Mouse (Mus musculus) kidney, postnatal 10 days (tissue): Measurements from ENCODE around the gene Slc38a6.

Experiments
- DNase-seq: peaks from one replicate; pipeline ENCODE4 v3.0.0; 2021; ENCODE audit warnings: mixed read lengths

Slc38a6 gene

DNA sequence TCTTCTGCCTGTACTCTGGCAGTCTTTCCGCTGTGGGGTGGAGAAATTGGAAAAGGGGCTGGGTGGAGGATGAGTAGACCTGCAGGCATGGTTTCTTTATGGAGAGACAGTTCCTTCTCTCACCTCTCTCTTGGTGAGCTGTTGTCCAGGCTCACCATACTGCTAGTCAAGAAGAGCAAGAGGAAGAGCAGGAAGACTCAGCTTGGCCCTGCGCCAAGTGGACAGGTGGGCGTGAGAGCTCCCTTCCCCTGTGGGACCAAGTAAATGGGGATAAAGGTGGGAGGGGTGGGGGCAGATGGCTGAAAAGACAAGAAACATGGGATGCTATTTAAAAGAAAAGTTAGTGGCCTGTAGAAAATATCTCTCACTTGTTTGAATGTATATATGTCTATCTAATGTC, 71.2 kb downstream of the Slc38a6 start:
- DNase-seq, result no peak

DNA sequence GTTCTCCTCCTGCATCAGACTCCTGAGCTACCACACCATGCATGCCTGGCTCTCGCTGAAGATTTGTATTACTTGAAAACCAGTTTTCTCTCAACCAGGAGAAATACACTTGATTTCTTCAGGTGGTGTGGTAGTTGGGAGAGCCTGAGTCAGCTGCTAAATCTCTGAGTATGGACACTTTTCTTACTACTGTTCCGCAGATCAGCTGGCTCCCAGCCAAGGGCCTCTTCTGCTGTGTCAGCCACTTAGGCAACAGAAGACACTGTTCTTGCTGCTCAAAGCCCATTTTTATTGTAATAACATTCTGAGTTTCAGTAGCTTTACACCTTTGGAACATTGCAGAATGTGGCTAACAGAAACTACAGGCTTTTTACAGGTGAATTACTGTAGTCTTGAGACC, 72.1 kb downstream of the Slc38a6 start:
- peak; percentile 89 for DNase-seq

DNA sequence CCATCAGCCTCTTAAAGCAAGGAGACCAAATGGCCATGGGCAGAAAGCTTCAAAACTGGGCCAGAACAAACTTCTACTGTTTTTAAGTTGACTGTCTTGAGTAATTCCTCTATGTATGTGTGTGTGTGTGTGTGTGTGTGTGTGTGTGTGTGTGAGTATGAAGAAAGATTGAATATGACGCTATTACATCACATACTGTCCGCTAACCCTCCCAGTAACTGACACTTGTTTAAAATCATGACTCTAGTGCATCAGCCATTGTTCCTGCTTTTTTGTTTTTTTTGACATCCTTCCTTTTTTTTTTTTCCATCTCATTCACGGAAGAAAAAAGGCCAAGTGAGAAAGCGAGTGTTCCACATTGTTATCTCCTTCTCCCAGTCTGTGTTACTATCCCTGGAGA, 72.9 kb downstream of the Slc38a6 start:
- no peak for DNase-seq

DNA sequence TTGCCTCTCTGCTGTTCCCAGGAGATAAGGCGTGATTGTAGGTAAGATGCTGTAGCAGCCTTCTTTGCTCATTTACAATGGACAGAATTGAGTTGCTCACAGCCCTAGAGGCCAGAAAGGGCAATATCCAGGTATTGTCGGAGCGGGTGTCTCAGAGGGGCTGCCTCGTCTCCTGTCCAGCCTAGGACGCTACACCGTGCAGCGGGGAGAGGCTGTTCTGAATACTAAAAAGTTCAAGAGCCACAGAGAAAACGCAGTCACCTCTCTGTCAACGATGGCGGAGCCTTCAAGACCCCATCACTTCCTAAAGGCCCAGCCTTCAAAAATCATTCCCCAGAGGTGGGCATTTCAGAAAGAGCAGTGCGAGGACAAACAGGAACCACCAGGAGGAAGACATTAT, 74.6 kb downstream of the Slc38a6 start:
- no peak for DNase-seq

DNA sequence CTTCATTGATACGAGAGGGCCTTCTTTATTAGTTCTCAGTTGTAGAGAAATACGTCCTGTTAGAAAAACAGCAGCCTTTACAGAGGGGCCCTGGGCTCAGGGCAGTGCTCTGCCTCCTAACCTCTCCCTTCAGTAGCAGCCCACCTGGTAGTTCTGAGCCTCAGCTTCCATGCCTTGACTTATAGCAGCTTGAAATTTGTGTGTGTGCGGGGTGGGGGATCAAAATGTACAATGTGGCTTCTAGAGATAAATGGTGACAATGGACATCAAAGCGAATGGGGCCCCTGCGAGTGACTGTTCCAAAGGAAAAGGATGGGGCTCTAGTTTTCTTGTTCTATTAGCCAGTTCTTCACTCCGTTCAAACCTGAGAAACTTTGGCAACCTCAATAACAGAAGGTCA, 76.8 kb downstream of the Slc38a6 start:
- no peak for DNase-seq

DNA sequence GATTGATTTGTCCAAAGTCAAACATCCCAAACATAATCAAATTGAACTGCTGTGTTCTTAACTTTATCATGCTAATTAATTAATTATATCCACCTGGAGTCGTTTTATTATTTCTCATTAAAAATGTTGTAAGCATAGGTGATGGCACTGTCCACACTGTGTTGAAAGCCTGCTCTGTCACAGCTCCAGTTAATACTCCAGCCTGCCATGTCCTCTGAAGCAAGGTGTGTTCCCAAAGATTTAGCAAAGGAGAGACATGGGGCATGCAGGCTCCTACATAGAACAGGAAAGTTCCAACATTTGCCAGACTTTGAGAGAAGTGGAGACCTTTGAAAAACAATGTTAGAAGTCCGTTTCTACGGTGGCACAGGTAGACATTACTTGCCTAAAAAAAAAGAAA, 77.4 kb downstream of the Slc38a6 start:
- DNase-seq, result no peak

DNA sequence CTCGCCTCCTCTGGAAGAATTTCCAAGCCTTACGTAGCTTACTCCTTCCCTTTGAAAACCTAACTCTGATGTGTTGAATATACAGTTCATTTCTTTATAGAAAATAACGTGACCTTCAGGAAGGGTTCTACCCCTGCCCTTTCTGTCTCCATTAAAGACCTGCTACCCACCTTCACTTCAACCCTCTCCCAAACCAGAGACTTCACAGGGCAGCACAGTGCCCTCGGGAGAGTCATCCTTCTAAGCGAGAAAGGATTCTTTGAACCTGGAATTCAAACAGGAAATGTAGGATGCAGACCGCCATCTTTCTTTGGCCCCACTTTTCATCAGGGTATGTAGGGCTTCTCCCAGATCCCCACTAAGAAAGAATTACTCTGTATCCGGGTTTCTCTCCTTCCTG, 80.0 kb downstream of the Slc38a6 start:
- DNase-seq, result no peak

DNA sequence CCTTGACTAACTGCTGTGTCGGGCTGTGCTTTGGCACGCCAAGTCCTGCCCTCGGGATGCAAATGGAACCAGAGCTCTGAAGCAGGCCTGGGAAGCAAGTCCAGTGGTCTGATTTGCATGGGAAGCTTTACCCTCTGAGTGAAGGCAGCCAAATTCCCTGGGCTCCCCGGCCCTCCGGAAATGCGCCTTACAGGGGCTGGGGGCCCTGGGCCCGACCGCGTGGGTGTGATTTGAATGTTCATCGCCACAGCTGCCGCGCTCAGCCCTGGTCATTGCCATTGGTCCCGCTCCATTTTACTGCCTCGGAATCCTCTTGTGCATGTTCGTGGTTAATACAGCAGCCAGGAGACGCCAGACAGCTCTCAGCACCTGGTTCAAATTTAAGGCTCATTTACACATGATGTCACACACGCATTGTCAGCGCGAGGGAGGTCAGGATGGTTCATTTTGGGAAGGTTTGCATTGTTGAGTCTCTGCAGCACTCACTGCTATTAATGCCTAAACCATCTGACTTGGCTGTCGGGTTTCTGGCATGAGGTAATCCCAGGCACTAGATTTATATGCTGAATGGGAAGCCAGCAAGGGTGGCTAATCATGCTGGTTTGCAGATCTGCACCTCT, 81.0 kb downstream of the Slc38a6 start:
- no peak for DNase-seq

DNA sequence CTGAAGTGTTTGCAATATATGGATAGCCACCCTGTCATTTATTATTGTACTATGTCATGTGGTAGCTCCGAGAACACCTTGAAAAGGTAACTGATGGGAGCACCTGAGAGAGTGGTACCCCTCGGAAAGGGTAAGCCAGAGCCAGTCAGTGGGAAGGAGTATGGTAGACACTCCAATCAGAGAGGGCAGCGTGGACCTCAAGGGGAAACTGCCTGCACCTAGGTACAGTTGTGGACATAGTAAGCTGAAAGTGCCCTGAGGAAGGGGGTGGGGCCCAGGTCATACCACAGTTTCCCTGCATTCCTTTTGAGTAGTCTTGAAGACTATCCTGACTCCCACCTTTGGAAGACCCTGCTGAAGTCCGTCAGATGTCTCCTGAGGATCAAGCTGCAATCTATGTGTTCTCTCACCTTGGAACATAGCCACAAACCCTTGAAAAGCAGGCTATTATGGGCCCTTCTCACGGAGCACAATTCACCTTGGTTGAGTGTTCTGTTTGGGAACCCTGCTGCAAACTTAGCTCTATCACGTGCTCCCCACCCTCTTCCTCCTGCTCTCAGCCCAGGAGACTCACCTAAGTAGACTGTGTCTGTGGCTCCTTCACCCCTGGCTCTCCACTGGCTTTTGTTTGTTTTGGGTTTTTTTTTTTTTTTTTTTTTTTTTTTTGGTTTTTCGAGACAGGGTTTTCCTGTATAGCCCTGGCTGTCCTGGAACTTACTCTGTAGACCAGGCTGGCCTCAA, 82.5 kb downstream of the Slc38a6 start:
- no peak for DNase-seq

DNA sequence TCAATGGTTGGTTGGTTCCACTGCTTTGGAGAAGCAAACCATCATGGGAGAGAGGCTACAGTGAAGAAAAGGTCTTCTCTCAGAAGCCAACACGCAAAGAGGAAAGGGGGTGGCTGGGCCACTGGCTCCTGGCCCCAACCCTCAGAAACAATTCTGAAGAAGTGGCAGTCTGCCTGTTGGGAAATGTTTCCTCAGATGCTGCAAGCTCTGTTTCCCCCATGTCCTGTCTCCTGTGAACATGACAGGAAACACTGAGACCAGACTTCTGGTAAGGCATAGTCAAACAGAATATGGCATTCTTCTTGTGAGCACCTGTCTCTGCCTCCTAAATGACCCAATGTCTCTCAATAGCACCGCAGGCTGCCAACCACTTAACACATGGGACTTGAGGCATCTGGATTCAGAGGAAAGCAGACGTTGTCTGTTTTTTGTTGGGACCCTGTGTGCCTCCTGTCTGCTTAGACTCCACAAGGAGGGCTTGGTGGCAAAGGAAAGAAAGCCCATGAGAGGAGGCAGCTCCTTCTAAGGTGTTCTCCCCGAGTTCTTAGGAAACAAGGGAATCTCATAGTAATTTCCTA, 83.9 kb downstream of the Slc38a6 start:
- DNase-seq, result no peak

DNA sequence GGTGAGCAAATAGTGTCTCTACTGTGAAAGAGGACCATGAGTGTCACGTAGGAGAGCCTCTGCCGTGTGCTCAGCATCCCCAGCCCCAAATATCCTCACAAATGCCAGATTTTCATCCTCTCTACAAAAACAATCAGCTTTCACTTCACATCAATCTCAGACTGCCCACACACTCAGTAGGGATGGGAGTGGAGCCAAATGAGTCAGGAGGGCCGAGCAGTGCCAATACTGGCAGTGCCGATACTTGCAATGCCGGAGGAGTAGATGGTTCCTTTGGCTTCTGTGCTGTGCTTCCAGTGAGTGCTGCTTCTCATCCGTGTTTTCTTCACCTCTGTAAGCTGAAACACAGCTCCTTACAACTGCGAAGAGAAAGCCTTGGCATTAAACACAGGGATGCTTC, 84.6 kb downstream of the Slc38a6 start:
- DNase-seq, result no peak

DNA sequence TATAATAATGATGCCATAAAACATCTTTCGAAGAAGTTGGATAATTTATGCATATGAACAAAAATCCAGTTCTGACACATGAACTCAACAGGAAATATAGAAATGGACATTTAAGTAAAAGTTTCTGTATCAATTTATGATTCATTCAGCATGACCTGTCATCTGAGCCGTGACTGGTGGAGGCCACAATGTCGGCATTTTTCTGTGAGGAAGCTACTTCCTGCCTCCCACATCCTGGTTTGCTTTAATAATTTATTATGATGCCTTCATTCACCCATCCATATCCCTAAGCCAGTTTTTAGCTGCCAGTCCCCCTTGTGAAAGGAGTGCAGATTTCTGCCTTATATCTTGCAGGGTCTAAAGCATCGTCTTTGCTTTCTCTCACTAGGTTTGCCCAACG, 91.4 kb downstream of the Slc38a6 start:
- no peak for DNase-seq

DNA sequence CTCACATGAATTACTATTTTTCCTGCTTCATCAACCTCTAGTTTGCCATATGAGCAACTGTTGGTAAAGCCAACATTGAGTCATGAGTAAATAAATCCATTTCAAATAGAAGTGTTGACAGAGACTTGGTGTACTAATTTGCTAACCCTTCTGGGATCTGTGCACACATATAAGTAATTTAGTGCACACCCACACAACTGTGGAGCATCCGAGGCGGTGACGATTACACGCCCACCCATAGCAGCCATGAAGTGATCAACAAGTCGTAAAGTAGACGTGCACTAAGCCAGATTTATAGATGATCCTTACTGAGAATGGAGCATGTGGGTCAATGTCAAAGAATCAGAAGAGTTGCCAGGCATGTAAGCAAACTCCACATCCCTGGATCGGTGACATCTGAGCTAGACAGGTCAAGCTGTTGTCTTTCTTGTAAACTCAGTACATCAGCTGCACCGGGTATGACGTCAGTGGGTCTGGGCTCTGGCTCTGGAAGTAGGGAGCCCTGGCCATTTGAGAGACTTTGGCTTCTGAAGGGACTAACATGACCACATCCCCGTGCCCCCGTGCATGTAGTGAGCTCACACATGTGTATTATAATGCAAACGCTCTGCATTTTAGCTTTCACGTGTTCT, 92.3 kb downstream of the Slc38a6 start:
- no peak for DNase-seq

DNA sequence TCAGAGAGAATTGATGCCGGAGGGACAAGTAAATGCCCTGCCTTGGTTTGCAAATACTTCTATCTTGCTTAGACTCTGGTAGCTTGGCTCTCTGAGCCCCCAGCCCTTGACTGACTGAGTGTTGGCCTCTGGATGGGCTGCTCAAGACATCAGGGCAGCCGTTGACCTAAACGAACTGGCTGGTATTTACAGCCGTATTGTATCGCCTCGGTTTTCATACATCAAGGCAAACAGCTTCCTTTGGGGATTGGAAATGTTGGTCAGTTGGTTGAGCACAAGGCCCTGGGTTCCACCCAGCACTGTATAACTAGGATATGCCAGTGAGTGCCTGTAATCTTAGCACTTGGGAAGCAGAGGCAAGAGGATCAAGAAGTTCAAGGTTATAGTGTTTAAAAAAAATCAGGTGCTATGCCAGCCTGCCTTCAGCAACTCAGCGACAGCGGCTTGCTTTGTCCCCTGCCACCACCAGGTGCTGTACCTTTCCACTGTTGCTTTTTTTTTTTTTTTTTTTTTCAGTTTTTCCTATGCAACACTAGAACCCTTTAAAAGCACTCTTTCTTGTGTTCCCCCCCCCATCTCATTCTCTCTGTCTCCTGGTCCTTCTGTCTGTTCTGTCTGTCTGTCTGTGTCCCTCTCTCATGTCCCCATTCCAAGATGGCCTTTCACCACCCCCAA, 94.2 kb downstream of the Slc38a6 start:
- no peak for DNase-seq

DNA sequence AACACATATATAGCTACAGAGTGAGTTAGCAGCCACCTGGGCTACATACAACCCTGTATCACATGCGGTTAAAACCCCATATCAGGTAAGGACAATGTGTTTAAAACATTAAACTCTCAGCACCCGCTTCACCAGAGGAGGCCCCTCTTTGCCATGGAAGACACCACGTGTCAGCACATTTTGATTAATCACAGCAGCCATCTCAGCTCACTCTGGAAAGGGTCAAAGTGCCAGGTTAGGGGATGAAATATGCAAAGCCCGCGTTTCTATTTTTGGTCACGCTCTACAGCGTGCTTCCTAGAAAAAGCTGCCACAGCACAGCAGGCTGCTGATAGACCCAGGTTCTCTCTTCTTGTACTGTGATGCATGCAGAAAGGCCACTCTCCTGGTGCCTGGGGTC, 94.9 kb downstream of the Slc38a6 start:
- DNase-seq, result peak; percentile 33

DNA sequence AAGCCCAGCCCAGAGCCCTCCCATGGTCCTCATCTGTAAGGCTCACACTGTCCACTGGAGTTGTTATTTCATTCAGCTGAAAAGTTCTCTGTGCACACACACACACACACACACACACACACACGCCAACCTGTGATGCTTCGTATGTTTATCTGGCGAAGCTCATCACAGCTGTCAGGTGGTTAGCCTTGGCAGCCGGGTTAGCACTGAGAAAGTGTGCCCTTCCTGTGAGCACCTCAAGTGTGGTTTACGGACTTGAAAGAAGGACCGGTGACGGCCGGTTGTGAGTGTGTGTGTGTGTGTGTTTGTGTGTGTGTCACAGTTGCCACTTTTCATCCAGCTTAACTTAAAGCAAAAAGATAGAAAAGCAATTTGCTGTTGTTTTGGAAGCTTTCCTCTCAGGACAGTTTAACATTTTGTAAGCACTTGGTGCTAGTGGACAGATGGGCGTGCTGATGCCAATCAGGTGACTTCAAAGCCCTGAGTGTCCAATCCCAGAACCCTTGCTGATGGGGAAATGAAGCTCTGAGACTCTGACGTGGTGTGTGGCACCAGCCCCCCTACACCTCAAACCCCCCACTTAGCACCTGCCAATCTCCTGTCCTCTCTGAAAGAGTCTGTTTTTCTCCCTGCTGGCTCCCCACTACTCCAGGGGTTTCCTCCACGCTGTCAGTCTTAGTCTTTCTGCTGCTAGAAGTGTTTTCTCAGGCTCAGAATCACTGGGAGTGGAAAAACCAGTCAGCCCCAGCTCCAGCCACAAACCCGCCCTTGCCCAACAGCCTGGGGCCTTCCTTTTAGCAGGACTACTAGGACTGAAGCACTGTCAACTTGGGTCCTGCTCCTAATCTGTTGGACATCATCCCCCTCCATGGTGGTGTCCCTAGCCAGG, 96.0 kb downstream of the Slc38a6 start:
- no peak for DNase-seq

DNA sequence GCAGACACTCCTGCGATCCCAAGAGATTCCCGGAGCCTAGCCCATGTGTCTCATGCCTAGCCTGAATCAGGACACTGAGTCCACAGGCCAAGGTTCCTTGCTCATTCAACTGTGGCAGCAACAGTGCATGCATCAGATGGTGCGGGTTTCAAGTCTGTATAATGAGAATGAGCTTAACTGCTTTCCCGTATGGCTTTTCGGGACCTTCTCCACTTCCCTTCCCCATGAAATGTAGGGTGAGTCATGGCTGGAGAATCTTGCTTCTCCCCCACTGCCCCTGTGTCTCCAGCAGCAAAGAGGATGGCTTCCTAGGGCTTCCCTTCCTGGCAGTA, 96.6 kb downstream of the Slc38a6 start:
- DNase-seq, result no peak

DNA sequence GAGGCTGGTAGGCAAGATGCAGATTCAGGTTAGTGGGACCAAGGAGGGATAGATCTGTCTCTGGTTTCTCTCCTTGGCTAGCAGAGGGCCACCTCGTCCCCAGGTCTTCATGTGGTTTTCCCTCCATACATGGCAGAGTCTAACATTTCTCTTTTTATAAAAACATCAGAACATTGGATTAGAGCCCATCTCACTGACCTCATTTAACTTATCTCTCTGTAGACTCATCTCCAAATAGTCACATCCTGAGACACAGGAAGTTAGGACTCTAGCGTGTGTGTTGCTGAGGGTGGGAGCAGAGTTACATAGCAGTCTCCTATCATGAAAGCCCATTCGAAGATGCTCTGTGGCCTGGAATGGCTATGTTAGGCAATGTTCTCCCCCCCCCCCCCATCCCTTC, 97.3 kb downstream of the Slc38a6 start:
- no peak for DNase-seq

DNA sequence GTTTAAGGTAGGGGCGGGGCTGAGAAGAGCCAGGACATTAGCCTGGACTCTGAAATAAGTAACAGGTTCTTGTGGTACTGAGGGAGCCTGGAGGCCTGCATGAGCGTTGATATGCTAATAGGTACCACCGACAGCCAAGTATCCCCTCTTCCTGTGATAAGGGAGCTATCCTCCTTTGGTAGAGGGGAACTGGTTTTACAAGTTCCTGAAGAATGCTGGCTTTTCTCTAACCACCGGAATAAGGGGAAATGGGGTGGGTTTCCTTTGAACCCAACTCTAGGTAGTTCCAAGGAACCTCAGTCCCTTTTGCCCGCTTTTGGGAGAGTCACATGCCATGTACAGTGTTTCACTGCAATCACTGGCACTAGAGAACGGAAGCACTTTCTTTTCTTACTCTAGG, 98.2 kb downstream of the Slc38a6 start:
- no peak for DNase-seq

DNA sequence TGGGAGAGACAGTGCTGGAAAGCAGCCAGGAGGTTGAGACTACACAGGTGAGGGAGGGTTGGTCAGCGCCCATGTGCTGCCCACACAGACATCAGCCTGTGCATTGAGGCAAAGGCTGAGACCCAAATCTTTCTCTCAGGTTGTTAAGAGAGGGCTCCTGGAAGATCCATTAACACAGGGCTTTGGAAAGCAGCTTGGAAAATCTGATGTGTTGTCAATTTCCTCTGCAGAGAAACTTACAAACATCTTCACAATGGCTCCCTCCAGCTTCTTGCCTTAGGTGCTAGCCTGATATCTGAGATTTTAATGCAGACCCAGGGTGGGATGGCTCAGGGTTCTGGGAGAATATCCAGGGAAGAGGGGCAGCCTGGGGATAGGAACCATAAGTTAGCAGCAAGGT, 105.9 kb downstream of the Slc38a6 start:
- DNase-seq, result no peak

DNA sequence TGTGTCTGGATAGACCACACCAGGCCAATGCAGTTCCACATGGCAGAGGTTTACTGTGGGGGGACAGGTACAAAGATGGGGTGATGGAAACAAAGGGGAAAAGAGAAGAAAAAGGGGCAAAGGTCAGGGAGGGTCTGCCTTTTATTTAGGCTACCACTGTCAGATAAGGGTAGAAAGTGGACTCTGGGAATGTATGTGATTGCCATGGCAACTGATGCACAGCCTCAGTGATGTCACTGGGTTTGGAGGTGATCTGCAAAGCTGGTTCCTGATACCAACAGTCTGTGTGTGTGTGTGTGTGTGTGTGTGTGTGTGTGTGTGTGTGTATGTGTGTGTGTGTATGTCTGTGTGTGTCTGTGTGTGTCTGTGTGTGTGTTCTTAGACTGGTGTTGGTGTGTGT, 106.4 kb downstream of the Slc38a6 start:
- no peak for DNase-seq

DNA sequence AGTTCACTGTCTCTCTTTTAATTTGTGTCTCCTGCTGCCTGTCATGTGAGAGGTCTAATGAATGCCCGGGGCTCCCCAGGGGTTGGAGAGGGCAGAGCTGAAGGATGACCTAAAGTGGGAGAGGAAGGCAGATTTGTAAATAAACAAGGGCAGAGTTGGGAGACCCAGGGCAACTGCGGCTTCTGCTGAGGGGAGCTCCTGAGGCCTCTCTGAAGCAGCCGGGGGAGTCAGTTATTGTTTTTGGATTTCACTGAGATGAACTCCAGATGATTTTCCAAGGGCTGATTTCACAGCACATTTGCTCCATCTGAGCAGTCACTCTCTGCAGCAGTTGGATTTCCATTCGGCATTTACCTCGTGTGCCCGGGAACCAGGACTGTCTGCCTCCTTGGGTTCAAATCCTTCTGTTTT, 107.3 kb downstream of the Slc38a6 start:
- DNase-seq, result peak; percentile 28

DNA sequence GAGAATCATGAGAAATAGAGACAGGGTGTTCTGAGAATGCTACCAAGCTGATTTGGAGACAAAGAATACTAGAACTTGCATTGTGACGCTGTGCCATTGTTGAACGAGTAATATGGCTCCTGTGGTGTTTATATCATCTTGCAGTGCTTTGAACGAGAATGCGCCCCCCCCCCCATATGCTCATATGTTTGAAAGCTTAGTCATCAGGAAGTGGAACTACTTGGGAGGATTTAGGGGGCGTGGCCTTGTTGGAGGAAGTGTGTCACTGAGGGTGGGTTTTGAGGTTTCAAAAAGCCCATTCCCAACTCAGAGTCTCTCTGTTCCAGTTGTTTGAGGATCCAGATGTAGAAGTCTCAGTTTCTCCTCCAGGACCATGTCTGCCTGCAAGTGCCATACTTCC, 108.0 kb downstream of the Slc38a6 start:
- DNase-seq, result no peak
